Mouse (Mus musculus): ENCODE data around the gene Nfia. TPM values are rescaled to one million over a fixed set of nuclear protein-coding genes. Genes with fewer than 3 reads are reported as not detected.

Nfia gene
- polyA plus RNA-seq, 1 experiment = 53.0 TPM

- TF ChIP-seq POLR2A (IDR thresholded peaks at IDR 0.05; ENCODE audit: low read depth, low read length) (no peak), CTCF (IDR thresholded peaks at IDR 0.05; ENCODE audit: borderline replicate concordance, insufficient read depth, low read length) (no peak)
- Histone ChIP-seq H3K4me1 (ENCODE audit: control insufficient read depth, insufficient read depth, low read length) (no peaks in the 10 kb centered on the region), H3K27ac (ENCODE audit: insufficient read depth, low read length) (no peak overlapping the region), H3K4me3 (ENCODE audit: insufficient read depth, low read length) (no peak overlapping the region)
Observed at GRCm38 (mm10) chr4:98118761-98119675, 346.5 kb downstream of the Nfia start.

- TF ChIP-seq POLR2A (IDR thresholded peaks at IDR 0.05; ENCODE audit: low read depth, low read length) (no peak), CTCF (IDR thresholded peaks at IDR 0.05; ENCODE audit: borderline replicate concordance, insufficient read depth, low read length) (no peak)
- H3K4me3 ChIP-seq (ENCODE audit: insufficient read depth, low read length) = no peak overlapping the region
- H3K27ac ChIP-seq (ENCODE audit: insufficient read depth, low read length) = no peak overlapping the region
- H3K4me1 ChIP-seq (ENCODE audit: control insufficient read depth, insufficient read depth, low read length) = no peaks in the 10 kb centered on the region
Observed at GRCm38 (mm10) chr4:98119949-98120531, 347.5 kb downstream of the Nfia start.

GRCm38 (mm10) chr4:98120706-98121340 lies 348.3 kb downstream of the Nfia start:
- Histone ChIP-seq H3K4me1 (ENCODE audit: control insufficient read depth, insufficient read depth, low read length) (no peaks in the 10 kb centered on the region), H3K27ac (ENCODE audit: insufficient read depth, low read length) (no peak overlapping the region), H3K4me3 (ENCODE audit: insufficient read depth, low read length) (no peak overlapping the region)
- TF ChIP-seq POLR2A (IDR thresholded peaks at IDR 0.05; ENCODE audit: low read depth, low read length) (no peak), CTCF (IDR thresholded peaks at IDR 0.05; ENCODE audit: borderline replicate concordance, insufficient read depth, low read length) (no peak)

- no peak overlapping the region for H3K4me3 ChIP-seq (ENCODE audit: insufficient read depth, low read length)
- H3K27ac ChIP-seq (ENCODE audit: insufficient read depth, low read length) = no peak overlapping the region
- no peak for TF ChIP-seq POLR2A (IDR thresholded peaks at IDR 0.05; ENCODE audit: low read depth, low read length)
- no peak for TF ChIP-seq CTCF (IDR thresholded peaks at IDR 0.05; ENCODE audit: borderline replicate concordance, insufficient read depth, low read length)
- H3K4me1 ChIP-seq (ENCODE audit: control insufficient read depth, insufficient read depth, low read length) = no peaks in the 10 kb centered on the region
Observed at GRCm38 (mm10) chr4:98126003-98126677, 353.6 kb downstream of the Nfia start.

GRCm38 (mm10) chr4:98130798-98131197 lies 358.3 kb downstream of the Nfia start:
- TF ChIP-seq CTCF (IDR thresholded peaks at IDR 0.05; ENCODE audit: borderline replicate concordance, insufficient read depth, low read length) = no peak
- TF ChIP-seq POLR2A (IDR thresholded peaks at IDR 0.05; ENCODE audit: low read depth, low read length) = no peak
- H3K4me1 ChIP-seq (ENCODE audit: control insufficient read depth, insufficient read depth, low read length) = no peaks in the 10 kb centered on the region
- H3K4me3 ChIP-seq (ENCODE audit: insufficient read depth, low read length) = no peak overlapping the region
- no peak overlapping the region for H3K27ac ChIP-seq (ENCODE audit: insufficient read depth, low read length)

GRCm38 (mm10) chr4:98134027-98134426 lies 361.5 kb downstream of the Nfia start:
- no peak for TF ChIP-seq CTCF (IDR thresholded peaks at IDR 0.05; ENCODE audit: borderline replicate concordance, insufficient read depth, low read length)
- TF ChIP-seq POLR2A (IDR thresholded peaks at IDR 0.05; ENCODE audit: low read depth, low read length) = no peak
- Histone ChIP-seq H3K4me3 (ENCODE audit: insufficient read depth, low read length) (no peak overlapping the region), H3K4me1 (ENCODE audit: control insufficient read depth, insufficient read depth, low read length) (no peaks in the 10 kb centered on the region), H3K27ac (ENCODE audit: insufficient read depth, low read length) (no peak overlapping the region)

- TF ChIP-seq CTCF (IDR thresholded peaks at IDR 0.05; ENCODE audit: borderline replicate concordance, insufficient read depth, low read length) (no peak), POLR2A (IDR thresholded peaks at IDR 0.05; ENCODE audit: low read depth, low read length) (no peak)
- Histone ChIP-seq H3K4me3 (ENCODE audit: insufficient read depth, low read length) (no peak overlapping the region), H3K27ac (ENCODE audit: insufficient read depth, low read length) (no peak overlapping the region), H3K4me1 (ENCODE audit: control insufficient read depth, insufficient read depth, low read length) (no peaks in the 10 kb centered on the region)
Observed at GRCm38 (mm10) chr4:98136072-98136471, 363.5 kb downstream of the Nfia start.

GRCm38 (mm10) chr4:98142879-98143436 lies 370.4 kb downstream of the Nfia start:
- Histone ChIP-seq H3K27ac (ENCODE audit: insufficient read depth, low read length) (no peak overlapping the region), H3K4me3 (ENCODE audit: insufficient read depth, low read length) (no peak overlapping the region), H3K4me1 (ENCODE audit: control insufficient read depth, insufficient read depth, low read length) (no peaks in the 10 kb centered on the region)
- TF ChIP-seq CTCF (IDR thresholded peaks at IDR 0.05; ENCODE audit: borderline replicate concordance, insufficient read depth, low read length) (no peak), POLR2A (IDR thresholded peaks at IDR 0.05; ENCODE audit: low read depth, low read length) (no peak)

- H3K4me1 ChIP-seq (ENCODE audit: control insufficient read depth, insufficient read depth, low read length) = no peaks in the 10 kb centered on the region
- TF ChIP-seq POLR2A (IDR thresholded peaks at IDR 0.05; ENCODE audit: low read depth, low read length) = no peak
- TF ChIP-seq CTCF (IDR thresholded peaks at IDR 0.05; ENCODE audit: borderline replicate concordance, insufficient read depth, low read length) = no peak
- H3K27ac ChIP-seq (ENCODE audit: insufficient read depth, low read length) = no peak overlapping the region
- H3K4me3 ChIP-seq (ENCODE audit: insufficient read depth, low read length) = no peak overlapping the region
Observed at GRCm38 (mm10) chr4:98150576-98150975, 378.0 kb downstream of the Nfia start.

Data from embryonic fibroblast, embryonic 13.5 days (primary cell).